Mouse (Mus musculus) forebrain, postnatal 0 days (tissue): ENCODE measurements at regions not wholly inside any gene's neighbourhood (a gene's known extent, or its start where the extent isn't known, plus 50 kb on each side); places are given as distances from the start of the nearest gene placed in this dataset.

Source experiments
- ATAC-seq: fragments of 200-750 bp; cut with Nextera tagmentation; 2 replicates; pipeline ENCODE4 v1.8.0; 2017; ENCODE audit warnings: mild to moderate bottlenecking, moderate library complexity
- DNase-seq: peaks from one replicate; pipeline ENCODE4 v3.0.0-alpha.2; 2015
- H3K27ac ChIP-seq: fragments of 300-500 bp; sonication (generic); 2 replicates; pipeline ENCODE4 v1.5.1; 2014; ENCODE audit warnings: low read depth, mild to moderate bottlenecking, antibody characterized with exemption, low read length, moderate library complexity, mixed read lengths
- H3K27me3 ChIP-seq: fragments of 300-500 bp; sonication (generic); 2 replicates; pipeline ENCODE4 v1.6.1; 2014; ENCODE audit warnings: mild to moderate bottlenecking, low read length, mixed read lengths; ENCODE audit not compliant: insufficient read depth
- H3K36me3 ChIP-seq: fragments of 300-500 bp; sonication (generic); 2 replicates; pipeline ENCODE4 v1.6.1; 2014; ENCODE audit warnings: mild to moderate bottlenecking, moderate library complexity; ENCODE audit not compliant: insufficient read depth
- H3K4me1 ChIP-seq: fragments of 300-500 bp; sonication (generic); 2 replicates; pipeline ENCODE4 v1.6.1; 2014; ENCODE audit warnings: antibody characterized with exemption; ENCODE audit not compliant: insufficient read depth
- H3K4me2 ChIP-seq: fragments of 300-500 bp; sonication (generic); 2 replicates; pipeline ENCODE4 v1.6.1; 2014; ENCODE audit warnings: low read depth, mild to moderate bottlenecking, moderate library complexity
- H3K4me3 ChIP-seq: fragments of 300-500 bp; sonication (generic); 2 replicates; pipeline ENCODE4 v1.5.1; 2014; ENCODE audit warnings: low read depth, low read length, mixed read lengths
- H3K9ac ChIP-seq: fragments of 300-500 bp; sonication (generic); 2 replicates; pipeline ENCODE4 v1.6.1; 2014; ENCODE audit warnings: mild to moderate bottlenecking
- H3K9me3 ChIP-seq: fragments of 300-500 bp; sonication (generic); 2 replicates; pipeline ENCODE4 v1.6.1; 2016; ENCODE audit warnings: low read length
- CTCF ChIP-seq: sonication (generic); IDR thresholded peaks from 2 replicates; pipeline ENCODE4 v1.5.1; 2016; ENCODE audit warnings: antibody characterized with exemption, control low read depth, low read depth
- WGBS: fragments of 180-500 bp; shearing (Covaris S2); extraction: QIAGEN DNeasy Blood & Tissue Kit; methylation state at CpG from one replicate; pipeline ENCODE4 v1.1.7; 2014; 5-methylcytosine and 5-hydroxymethylcytosine counted together

- ATAC-seq, result peak; percentile 47; the same call in 1 of the 2 replicates
- H3K9me3 ChIP-seq, result no peaks in the 10 kb centered on the region
- TF ChIP-seq CTCF, result no peak
- H3K27me3 ChIP-seq, result no peaks in the 10 kb centered on the region
- 23% methylated on average over 8 of the region's 8 CpGs for WGBS
- no peaks in the 10 kb centered on the region; the same call in 1 of the 2 replicates for H3K4me1 ChIP-seq
- no peaks in the 10 kb centered on the region for H3K36me3 ChIP-seq
- no peak overlapping the region for H3K9ac ChIP-seq
- H3K4me3 ChIP-seq, result no peak overlapping the region
- H3K4me2 ChIP-seq, result no peak overlapping the region
- DNase-seq, result peak; percentile 50
- no peak overlapping the region for H3K27ac ChIP-seq
Measured at GRCm38 (mm10) chr16:64391440-64392197, 210.6 kb downstream of the Csnka2ip start.

DNA sequence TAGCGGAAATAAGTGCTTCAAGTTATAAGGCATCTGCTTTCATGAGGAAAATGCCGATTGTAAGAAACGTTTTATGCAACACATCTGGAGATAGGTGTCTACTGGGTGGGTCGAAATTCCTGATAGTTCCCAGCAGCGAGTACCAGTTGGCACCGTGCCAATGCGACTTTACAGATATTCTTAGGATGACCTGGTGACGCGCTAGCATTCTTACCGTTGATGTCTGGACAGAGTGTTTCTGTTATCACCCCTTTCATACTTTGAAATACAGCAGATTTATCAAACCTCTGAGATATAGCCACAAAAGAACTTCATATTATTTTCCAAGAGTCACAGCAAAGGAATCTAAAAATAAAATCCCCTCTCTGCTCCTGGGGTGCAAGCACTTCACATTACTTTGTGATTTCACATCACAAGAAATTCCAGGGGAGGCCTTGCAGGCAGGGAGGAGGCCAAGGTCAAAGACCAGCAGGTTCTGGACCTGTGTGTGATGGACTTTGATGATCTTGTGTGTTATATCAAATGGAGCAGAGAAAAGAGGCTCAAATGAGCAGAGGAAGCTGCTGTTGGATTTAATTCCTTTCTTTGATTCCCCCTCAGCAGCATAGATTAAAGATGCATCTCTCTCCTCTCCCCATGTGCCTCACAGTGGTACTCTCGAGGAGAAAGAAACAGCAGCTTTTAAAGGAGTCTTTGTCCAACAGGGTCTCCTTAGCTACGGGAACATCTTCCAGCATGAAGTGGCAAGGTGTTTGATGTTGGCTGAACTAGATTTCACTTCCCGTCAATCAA is 233.4 kb downstream of the Csnka2ip start:
- 78% methylated on average over 13 of the region's 13 CpGs for WGBS
- no peak for TF ChIP-seq CTCF
- no peak overlapping the region for H3K4me2 ChIP-seq
- ATAC-seq (no peak), DNase-seq (peak; percentile 10)
- H3K4me3 ChIP-seq, result no peak overlapping the region
- no peaks in the 10 kb centered on the region for H3K9me3 ChIP-seq
- no peak overlapping the region for H3K9ac ChIP-seq
- H3K27me3 ChIP-seq, result no peaks in the 10 kb centered on the region
- no peak overlapping the region for H3K27ac ChIP-seq
- no peaks in the 10 kb centered on the region for H3K36me3 ChIP-seq
- no peaks in the 10 kb centered on the region for H3K4me1 ChIP-seq

GRCm38 (mm10) chr16:64347940-64348339 is 254.3 kb downstream of the Csnka2ip start:
- ATAC-seq (no peak), DNase-seq (no peak)
- no peaks in the 10 kb centered on the region for H3K27me3 ChIP-seq
- H3K4me1 ChIP-seq, result no peaks in the 10 kb centered on the region
- H3K4me2 ChIP-seq, result no peak overlapping the region
- TF ChIP-seq CTCF, result no peak
- no peak overlapping the region for H3K9ac ChIP-seq
- H3K36me3 ChIP-seq, result no peaks in the 10 kb centered on the region
- WGBS, result 45% methylated on average over 10 of the region's 10 CpGs
- no peak overlapping the region for H3K4me3 ChIP-seq
- no peaks in the 10 kb centered on the region for H3K9me3 ChIP-seq
- H3K27ac ChIP-seq, result no peak overlapping the region

GRCm38 (mm10) chr16:64332887-64333455 is 269.2 kb downstream of the Csnka2ip start:
- H3K4me3 ChIP-seq, result no peak overlapping the region
- no peaks in the 10 kb centered on the region for H3K27me3 ChIP-seq
- H3K27ac ChIP-seq, result peak overlapping the region; percentile 75
- DNase-seq (peak; percentile 72), ATAC-seq (peak; percentile 74)
- H3K9ac ChIP-seq, result no peak overlapping the region
- H3K4me1 ChIP-seq, result 0 out of 2 replicates have a peak, but pooled peaks cover 5% of the 10 kb centered on the region
- 46% methylated on average over 1 of the region's 1 CpGs for WGBS
- H3K9me3 ChIP-seq, result no peaks in the 10 kb centered on the region
- H3K36me3 ChIP-seq, result no peaks in the 10 kb centered on the region
- no peak overlapping the region for H3K4me2 ChIP-seq
- no peak for TF ChIP-seq CTCF

GRCm38 (mm10) chr16:64332195-64332886 is 269.9 kb downstream of the Csnka2ip start:
- H3K27ac ChIP-seq, result peak overlapping the region; percentile 75
- TF ChIP-seq CTCF, result no peak
- H3K4me2 ChIP-seq, result no peak overlapping the region

GRCm38 (mm10) chr16:64329264-64330060 is 272.7 kb downstream of the Csnka2ip start:
- peak overlapping the region; percentile 15; the same call in 1 of the 2 replicates for H3K27ac ChIP-seq
- no peak overlapping the region for H3K9ac ChIP-seq
- H3K27me3 ChIP-seq, result no peaks in the 10 kb centered on the region
- no peak overlapping the region for H3K4me2 ChIP-seq
- ATAC-seq, result peak; percentile 67
- 20% methylated on average over 11 of the region's 11 CpGs for WGBS
- H3K9me3 ChIP-seq, result no peaks in the 10 kb centered on the region
- 0 out of 2 replicates have a peak, but pooled peaks cover 5% of the 10 kb centered on the region for H3K4me1 ChIP-seq
- H3K4me3 ChIP-seq, result no peak overlapping the region
- no peak for TF ChIP-seq CTCF
- no peaks in the 10 kb centered on the region for H3K36me3 ChIP-seq
- peak; percentile 43 for DNase-seq

More at GRCm38 (mm10) chr16:64332195-64332886, 269.9 kb downstream of the Csnka2ip start:
- no peaks in the 10 kb centered on the region for H3K27me3 ChIP-seq
- no peaks in the 10 kb centered on the region for H3K9me3 ChIP-seq
- 0 out of 2 replicates have a peak, but pooled peaks cover 5% of the 10 kb centered on the region for H3K4me1 ChIP-seq
- 37% methylated on average over 8 of the region's 8 CpGs for WGBS
- H3K4me3 ChIP-seq, result no peak overlapping the region
- ATAC-seq, result peak; percentile 86
- DNase-seq, result peak; percentile 72
- no peak overlapping the region for H3K9ac ChIP-seq
- no peaks in the 10 kb centered on the region for H3K36me3 ChIP-seq
